Comparison of ENCODE assay signal across 8 mouse cellular contexts in the genomic region with DNA sequence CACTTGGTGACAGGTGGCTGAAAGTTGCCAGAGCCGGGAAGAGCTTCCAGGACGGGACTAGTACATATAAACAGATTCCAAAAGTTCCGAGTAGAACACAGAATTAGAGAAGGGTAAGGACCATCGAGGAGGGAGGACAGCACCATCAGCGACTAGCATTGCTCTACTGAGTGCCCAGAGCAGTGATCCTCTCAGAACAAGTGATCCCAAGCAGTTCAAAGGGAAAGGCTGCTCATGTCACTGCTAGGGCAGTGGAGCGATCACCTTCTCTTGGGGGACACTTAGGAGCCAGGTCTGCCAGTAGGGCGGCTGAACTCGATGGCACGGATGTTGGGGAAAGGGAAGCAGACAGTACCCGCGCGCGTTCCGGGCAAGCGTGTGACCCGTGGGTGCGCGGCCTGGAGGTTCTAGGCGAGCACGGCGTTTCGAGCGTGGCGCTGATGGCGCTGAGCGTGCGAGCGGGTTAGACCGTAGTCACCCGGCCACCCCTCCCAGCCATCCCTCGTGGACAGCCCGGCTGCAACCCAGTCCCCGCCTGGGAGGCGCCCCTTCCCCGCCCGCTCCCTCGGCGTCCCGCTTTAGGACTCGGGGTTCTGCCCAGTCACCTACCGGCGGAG. TPM values are rescaled to one million over a fixed set of nuclear protein-coding genes. Genes with fewer than 3 reads are reported as not detected.
DNase-seq lines count a peak whose midpoint lies in the region; ATAC-seq lines count a peak whose summit lies in the region.

No protein-coding gene starts in this region.

- H3K36me3 ChIP-seq in heart, embryonic 16.5 days (ENCODE audit: control insufficient read depth, insufficient read depth): no peaks in the 10 kb centered on the region
- no peaks in the 10 kb centered on the region for H3K36me3 ChIP-seq in hindbrain, embryonic 14.5 days (replicated peaks; ENCODE audit: control insufficient read depth, insufficient read depth)
- H3K36me3 ChIP-seq in midbrain, embryonic 14.5 days (ENCODE audit: control insufficient read depth, insufficient read depth, low read length): no peaks in the 10 kb centered on the region

- under 1% methylated on average over 41 of the region's 42 CpGs for WGBS in heart, embryonic 16.5 days
- WGBS in hindbrain, embryonic 14.5 days: under 1% methylated on average over 25 of the region's 42 CpGs
- WGBS in midbrain, embryonic 14.5 days: under 1% methylated on average over 40 of the region's 42 CpGs

- no peaks in the 10 kb centered on the region for H3K9me3 ChIP-seq in heart, embryonic 16.5 days (replicated peaks; ENCODE audit: control insufficient read depth, low read length)
- H3K9me3 ChIP-seq in hindbrain, embryonic 14.5 days (ENCODE audit: control insufficient read depth, low read length): no peaks in the 10 kb centered on the region
- H3K9me3 ChIP-seq in midbrain, embryonic 14.5 days (ENCODE audit: control insufficient read depth, low read length): no peaks in the 10 kb centered on the region

- ATAC-seq in heart, embryonic 16.5 days (replicated peaks; ENCODE audit: extremely low read depth, insufficient read depth, low FRiP score): peak; percentile 38
- ATAC-seq in hindbrain, embryonic 14.5 days (ENCODE audit: low FRiP score): no peak; the same call in 1 of the 2 replicates
- peak; percentile 74 for ATAC-seq in midbrain, embryonic 14.5 days (ENCODE audit: low FRiP score, low TSS enrichment)
- no peak for ATAC-seq in activated CD4-positive, CD25-positive, alpha-beta regulatory T cell, adult 4 months

- H3K4me1 ChIP-seq in heart, embryonic 16.5 days (ENCODE audit: control insufficient read depth, insufficient read depth, low read length): peaks cover 34% of the 10 kb centered on the region
- peaks cover 48% of the 10 kb centered on the region for H3K4me1 ChIP-seq in hindbrain, embryonic 14.5 days (replicated peaks; ENCODE audit: control insufficient read depth, insufficient read depth, low read length)
- peaks cover 42% of the 10 kb centered on the region for H3K4me1 ChIP-seq in midbrain, embryonic 14.5 days (ENCODE audit: control insufficient read depth, insufficient read depth, low read length)

- no peak for DNase-seq in heart, adult 11 months
- DNase-seq in ZHBTc4 (ENCODE audit: low read depth, low spot score): peak; percentile 30
- DNase-seq in hindbrain, embryonic 14.5 days (ENCODE audit: low spot score): peak; percentile 30
- DNase-seq in midbrain, embryonic 14.5 days: no peak
- DNase-seq in adrenal gland, postnatal 36 days: no peak
- no peak for DNase-seq in gastrocnemius, postnatal 25 days

- peak overlapping the region; percentile 79 for H3K4me3 ChIP-seq in heart, embryonic 16.5 days (ENCODE audit: low read length)
- peak overlapping the region; percentile 55 for H3K4me3 ChIP-seq in hindbrain, embryonic 14.5 days (replicated peaks; ENCODE audit: low read length)
- peak overlapping the region; percentile 62 for H3K4me3 ChIP-seq in midbrain, embryonic 14.5 days (replicated peaks; ENCODE audit: low read depth, low read length)

- H3K27me3 ChIP-seq in heart, embryonic 16.5 days (ENCODE audit: control insufficient read depth, insufficient read depth, low read length): no peaks in the 10 kb centered on the region
- no peaks in the 10 kb centered on the region for H3K27me3 ChIP-seq in hindbrain, embryonic 14.5 days (ENCODE audit: control insufficient read depth, insufficient read depth, low read length)
- no peaks in the 10 kb centered on the region for H3K27me3 ChIP-seq in midbrain, embryonic 14.5 days (ENCODE audit: control insufficient read depth, insufficient read depth, low read length)

- peak overlapping the region; percentile 90 for H3K9ac ChIP-seq in heart, embryonic 16.5 days (ENCODE audit: low read length)
- peak overlapping the region; percentile 72 for H3K9ac ChIP-seq in hindbrain, embryonic 14.5 days
- H3K9ac ChIP-seq in midbrain, embryonic 14.5 days (replicated peaks; ENCODE audit: low read length): peak overlapping the region; percentile 67

- peak overlapping the region; percentile 90 for H3K27ac ChIP-seq in heart, embryonic 16.5 days (ENCODE audit: low read length)
- peak overlapping the region; percentile 90 for H3K27ac ChIP-seq in hindbrain, embryonic 14.5 days
- H3K27ac ChIP-seq in midbrain, embryonic 14.5 days (replicated peaks; ENCODE audit: low read depth, low read length): peak overlapping the region; percentile 86

- H3K4me2 ChIP-seq in heart, embryonic 16.5 days (ENCODE audit: low read depth, low read length): peak overlapping the region; percentile 94
- H3K4me2 ChIP-seq in hindbrain, embryonic 14.5 days (replicated peaks): peak overlapping the region; percentile 54
- peak overlapping the region; percentile 78 for H3K4me2 ChIP-seq in midbrain, embryonic 14.5 days (ENCODE audit: low read length)

RNA-seq across cellular contexts. Expression of a gene that starts 0.4 kb away (rescaled TPM):
- 3.0 and 4.8 TPM in 2 replicates for polyA plus RNA-seq in heart, embryonic 16.5 days (2015; fragmentation: Nextera tagmentation; extraction: Ambion mirVana)
- polyA plus RNA-seq in hindbrain, embryonic 14.5 days (2014; fragmentation: Nextera tagmentation; extraction: Ambion mirVana): 2.9 and 4.0 TPM in 2 replicates
- 3.0 and 3.4 TPM in 2 replicates for polyA plus RNA-seq in midbrain, embryonic 14.5 days (2014; fragmentation: Nextera tagmentation; extraction: Ambion mirVana)
- total RNA-seq in adrenal gland, postnatal 36 days (2021): 1 to 10 TPM; 4.7 to 7.7 TPM
- 10 to 100 TPM; 22.0 to 28.9 TPM for polyA plus RNA-seq in activated CD4-positive, CD25-positive, alpha-beta regulatory T cell, adult 4 months (2017; shearing (Covaris generic))
- 1 to 10 TPM; 2.8 to 4.1 TPM for total RNA-seq in gastrocnemius, postnatal 25 days (2021)

RNA-seq across cellular contexts. Expression of a gene that starts 48.6 kb away (rescaled TPM):
- not detected in 2 replicates for polyA plus RNA-seq in heart, embryonic 16.5 days (2015; fragmentation: Nextera tagmentation; extraction: Ambion mirVana)
- 0.29 and 0.31 TPM in 2 replicates for polyA plus RNA-seq in hindbrain, embryonic 14.5 days (2014; fragmentation: Nextera tagmentation; extraction: Ambion mirVana)
- 0.25 and 0.27 TPM in 2 replicates for polyA plus RNA-seq in midbrain, embryonic 14.5 days (2014; fragmentation: Nextera tagmentation; extraction: Ambion mirVana)
- not detected for total RNA-seq in adrenal gland, postnatal 36 days (2021)
- polyA plus RNA-seq in activated CD4-positive, CD25-positive, alpha-beta regulatory T cell, adult 4 months (2017; shearing (Covaris generic)): not detected
- not detected for total RNA-seq in gastrocnemius, postnatal 25 days (2021)

RNA-seq across cellular contexts. Expression of a gene that starts 58.5 kb away (rescaled TPM):
- 0.17 and 0.25 TPM in 2 replicates for polyA plus RNA-seq in heart, embryonic 16.5 days (2015; fragmentation: Nextera tagmentation; extraction: Ambion mirVana)
- 1.9 TPM in 2 replicates for polyA plus RNA-seq in hindbrain, embryonic 14.5 days (2014; fragmentation: Nextera tagmentation; extraction: Ambion mirVana)
- polyA plus RNA-seq in midbrain, embryonic 14.5 days (2014; fragmentation: Nextera tagmentation; extraction: Ambion mirVana): 0.88 and 2.1 TPM in 2 replicates
- total RNA-seq in adrenal gland, postnatal 36 days (2021): not detected
- not detected for polyA plus RNA-seq in activated CD4-positive, CD25-positive, alpha-beta regulatory T cell, adult 4 months (2017; shearing (Covaris generic))
- total RNA-seq in gastrocnemius, postnatal 25 days (2021): not detected

Comparison
In these comparisons a context has a peak if more than half of its experiments do, and no peak if none do; other contexts are left out.
1. ATAC-seq: peak in heart, embryonic 16.5 days (single experiment) and midbrain, embryonic 14.5 days (single experiment); none in hindbrain, embryonic 14.5 days (single experiment) and activated CD4-positive, CD25-positive, alpha-beta regulatory T cell, adult 4 months (single experiment).
2. DNase-seq: peak in ZHBTc4 (single experiment) and hindbrain, embryonic 14.5 days (single experiment); none in heart, adult 11 months (single experiment), midbrain, embryonic 14.5 days (single experiment), adrenal gland, postnatal 36 days (0 of 2) and gastrocnemius, postnatal 25 days (single experiment).
3. Peak in every context shown above with its lines, with median percentiles within 50 percentile points of each other: H3K27ac ChIP-seq, H3K4me2 ChIP-seq, H3K4me3 ChIP-seq and H3K9ac ChIP-seq.